Mouse (Mus musculus) limb, embryonic 10.5 days (tissue): ENCODE measurements at regions not wholly inside any gene's neighbourhood (a gene's known extent, or its start where the extent isn't known, plus 50 kb on each side); places are given as distances from the start of the nearest gene placed in this dataset.

Experiments used
- DNase-seq: peaks from one replicate; pipeline ENCODE4 v3.0.0-alpha.2; 2017; ENCODE audit warnings: low spot score
- H3K27ac ChIP-seq: fragments of 300-500 bp; sonication (generic); 2 replicates; pipeline ENCODE4 v1.5.1; 2016; ENCODE audit warnings: mild to moderate bottlenecking
- H3K27me3 ChIP-seq: fragments of 300-500 bp; sonication (generic); 2 replicates; pipeline ENCODE4 v1.6.1; 2016; ENCODE audit warnings: low read depth, mild to moderate bottlenecking; ENCODE audit not compliant: poor library complexity, severe bottlenecking
- H3K36me3 ChIP-seq: fragments of 300-500 bp; sonication (generic); 2 replicates; pipeline ENCODE4 v1.6.1; 2016; ENCODE audit warnings: mild to moderate bottlenecking, moderate library complexity
- H3K4me1 ChIP-seq: fragments of 300-500 bp; sonication (generic); 2 replicates; pipeline ENCODE4 v1.6.1; 2016
- H3K4me3 ChIP-seq: fragments of 300-500 bp; sonication (generic); 2 replicates; pipeline ENCODE4 v1.5.1; 2016; ENCODE audit warnings: mild to moderate bottlenecking, moderate library complexity
- H3K9me3 ChIP-seq: fragments of 300-500 bp; sonication (generic); replicated peaks from 2 replicates; pipeline ENCODE4 v1.6.1; 2016; ENCODE audit warnings: mild to moderate bottlenecking
- WGBS: fragments of 180-500 bp; shearing (Covaris S2); methylation state at CpG from one replicate; pipeline ENCODE4 v1.1.7; 2016; 5-methylcytosine and 5-hydroxymethylcytosine counted together

GRCm38 (mm10) chr10:56944434-56945145, 541.6 kb upstream of the Hsf2 start:
- WGBS: 87% methylated on average over 5 of the region's 5 CpGs
- H3K9me3 ChIP-seq: no peaks in the 10 kb centered on the region
- peaks cover 12% of the 10 kb centered on the region for H3K4me1 ChIP-seq
- H3K4me3 ChIP-seq: no peak overlapping the region
- H3K27ac ChIP-seq: no peak overlapping the region
- H3K27me3 ChIP-seq: no peaks in the 10 kb centered on the region
- no peak for DNase-seq
- H3K36me3 ChIP-seq: no peaks in the 10 kb centered on the region

GRCm38 (mm10) chr10:56956728-56957127, 529.5 kb upstream of the Hsf2 start:
- Histone ChIP-seq H3K36me3 (no peaks in the 10 kb centered on the region), H3K27me3 (no peaks in the 10 kb centered on the region), H3K4me3 (no peak overlapping the region), H3K9me3 (no peaks in the 10 kb centered on the region), H3K4me1 (no peaks in the 10 kb centered on the region), H3K27ac (no peak overlapping the region)
- no peak for DNase-seq
- 93% methylated on average over 2 of the region's 2 CpGs for WGBS

- no peaks in the 10 kb centered on the region for H3K36me3 ChIP-seq
- no peak overlapping the region for H3K4me3 ChIP-seq
- WGBS: 93% methylated on average over 4 of the region's 4 CpGs
- H3K27ac ChIP-seq: no peak overlapping the region
- no peaks in the 10 kb centered on the region for H3K27me3 ChIP-seq
- peaks cover 13% of the 10 kb centered on the region for H3K4me1 ChIP-seq
- no peaks in the 10 kb centered on the region for H3K9me3 ChIP-seq
- DNase-seq: no peak
Measured at GRCm38 (mm10) chr10:56962096-56962807, 523.9 kb upstream of the Hsf2 start.

- Histone ChIP-seq H3K27ac (no peak overlapping the region), H3K36me3 (no peaks in the 10 kb centered on the region), H3K9me3 (no peaks in the 10 kb centered on the region), H3K4me1 (peaks cover 13% of the 10 kb centered on the region), H3K27me3 (no peaks in the 10 kb centered on the region), H3K4me3 (no peak overlapping the region)
- 82% methylated on average over 3 of the region's 3 CpGs for WGBS
- no peak for DNase-seq
Measured at GRCm38 (mm10) chr10:56963215-56963614, 523.0 kb upstream of the Hsf2 start.

- H3K4me3 ChIP-seq: no peak overlapping the region
- H3K9me3 ChIP-seq: no peaks in the 10 kb centered on the region
- H3K27ac ChIP-seq: no peak overlapping the region
- H3K36me3 ChIP-seq: no peaks in the 10 kb centered on the region
- WGBS: 94% methylated on average over 1 of the region's 1 CpGs
- H3K4me1 ChIP-seq: peaks cover 8% of the 10 kb centered on the region
- H3K27me3 ChIP-seq: no peaks in the 10 kb centered on the region
- no peak for DNase-seq
Measured at GRCm38 (mm10) chr10:56968913-56969312, 517.3 kb upstream of the Hsf2 start.

GRCm38 (mm10) chr10:56974812-56975211, 511.4 kb upstream of the Hsf2 start:
- H3K4me3 ChIP-seq: no peak overlapping the region
- H3K27me3 ChIP-seq: no peaks in the 10 kb centered on the region
- DNase-seq: no peak
- peaks cover 20% of the 10 kb centered on the region for H3K4me1 ChIP-seq
- no peak overlapping the region for H3K27ac ChIP-seq
- H3K9me3 ChIP-seq: no peaks in the 10 kb centered on the region
- WGBS: 89% methylated on average over 5 of the region's 5 CpGs
- H3K36me3 ChIP-seq: no peaks in the 10 kb centered on the region

- WGBS: 16% methylated on average over 3 of the region's 3 CpGs
- H3K27me3 ChIP-seq: no peaks in the 10 kb centered on the region
- peak overlapping the region; percentile 74 for H3K27ac ChIP-seq
- no peaks in the 10 kb centered on the region for H3K9me3 ChIP-seq
- DNase-seq: peak; percentile 53
- no peaks in the 10 kb centered on the region for H3K36me3 ChIP-seq
- H3K4me1 ChIP-seq: peaks cover 48% of the 10 kb centered on the region
- H3K4me3 ChIP-seq: no peak overlapping the region
Measured at GRCm38 (mm10) chr10:56979601-56980000, 506.6 kb upstream of the Hsf2 start.

- 49% methylated on average over 3 of the region's 3 CpGs for WGBS
Measured at GRCm38 (mm10) chr10:56980821-56981220, 505.4 kb upstream of the Hsf2 start.

GRCm38 (mm10) chr10:56982526-56983190, 503.5 kb upstream of the Hsf2 start:
- DNase-seq: no peak
- Histone ChIP-seq H3K9me3 (no peaks in the 10 kb centered on the region), H3K27ac (no peak overlapping the region), H3K4me1 (peaks cover 48% of the 10 kb centered on the region), H3K36me3 (no peaks in the 10 kb centered on the region), H3K4me3 (no peak overlapping the region), H3K27me3 (no peaks in the 10 kb centered on the region)
- WGBS: 76% methylated on average over 8 of the region's 8 CpGs

More at GRCm38 (mm10) chr10:56980821-56981220, 505.4 kb upstream of the Hsf2 start:
- H3K27ac ChIP-seq: peak overlapping the region; percentile 74; the same call in 1 of the 2 replicates
- no peaks in the 10 kb centered on the region for H3K27me3 ChIP-seq
- no peak overlapping the region for H3K4me3 ChIP-seq
- no peak for DNase-seq
- no peaks in the 10 kb centered on the region for H3K36me3 ChIP-seq
- H3K4me1 ChIP-seq: peaks cover 48% of the 10 kb centered on the region
- no peaks in the 10 kb centered on the region for H3K9me3 ChIP-seq

- no peak for DNase-seq
- Histone ChIP-seq H3K27ac (no peak overlapping the region), H3K36me3 (no peaks in the 10 kb centered on the region), H3K9me3 (no peaks in the 10 kb centered on the region), H3K27me3 (no peaks in the 10 kb centered on the region), H3K4me3 (no peak overlapping the region), H3K4me1 (peaks cover 11% of the 10 kb centered on the region)
- 85% methylated on average over 3 of the region's 3 CpGs for WGBS
Measured at GRCm38 (mm10) chr10:56994969-56995368, 491.2 kb upstream of the Hsf2 start.

GRCm38 (mm10) chr10:57000892-57001722, 485.1 kb upstream of the Hsf2 start:
- Histone ChIP-seq H3K27me3 (no peaks in the 10 kb centered on the region), H3K27ac (no peak overlapping the region; the same call in 1 of the 2 replicates), H3K4me3 (no peak overlapping the region), H3K36me3 (no peaks in the 10 kb centered on the region), H3K4me1 (peaks cover 11% of the 10 kb centered on the region), H3K9me3 (no peaks in the 10 kb centered on the region)
- 31% methylated on average over 16 of the region's 16 CpGs for WGBS
- DNase-seq: peak; percentile 53

- no peak overlapping the region for H3K27ac ChIP-seq
- 63% methylated on average over 8 of the region's 8 CpGs for WGBS
- no peaks in the 10 kb centered on the region for H3K36me3 ChIP-seq
- no peak overlapping the region for H3K4me3 ChIP-seq
- no peak for DNase-seq
- no peaks in the 10 kb centered on the region for H3K27me3 ChIP-seq
- H3K4me1 ChIP-seq: peaks cover 11% of the 10 kb centered on the region
- no peaks in the 10 kb centered on the region for H3K9me3 ChIP-seq
Measured at GRCm38 (mm10) chr10:57001723-57002110, 484.5 kb upstream of the Hsf2 start.
